Mouse (Mus musculus) ovary, adult 18-20 months (tissue): ENCODE results near the gene Rps27a.

ENCODE experiments used
- DNase-seq: peaks from one replicate; pipeline ENCODE4 v3.0.0; 2022; ENCODE audit warnings: low spot score, mixed read lengths

The Rps27a gene

DNA sequence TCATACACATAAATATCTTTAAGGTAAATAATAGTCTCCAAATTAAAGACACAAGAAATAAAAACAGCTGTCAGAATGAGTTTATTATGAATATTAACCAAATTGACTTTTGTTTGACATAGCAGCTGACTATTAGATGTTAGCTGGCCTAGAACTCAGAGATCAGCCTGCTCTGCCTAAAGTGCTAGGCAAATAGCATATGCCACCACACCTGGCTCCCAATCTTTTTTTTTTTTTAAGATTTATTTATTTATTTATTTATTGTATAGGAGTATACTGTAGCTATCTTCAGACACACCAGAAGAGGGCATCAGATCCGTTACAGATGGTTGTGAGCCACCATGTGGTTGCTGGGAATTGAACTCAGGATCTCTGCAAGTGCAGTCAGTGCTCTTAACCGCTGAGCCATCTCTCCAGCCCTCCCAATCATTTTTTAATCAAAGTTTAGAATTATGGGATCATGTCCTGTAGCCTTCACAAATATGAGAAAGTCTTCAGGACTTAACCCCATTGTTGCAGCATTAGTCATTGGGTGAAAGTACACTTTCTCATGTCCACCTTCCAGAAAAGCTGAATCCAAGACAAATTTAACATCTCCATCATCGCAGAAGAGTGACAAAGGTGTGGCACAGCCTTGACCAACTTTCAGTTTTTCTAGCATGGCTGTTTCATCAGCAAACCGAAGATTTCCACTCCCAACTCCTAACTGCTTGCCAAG is 34.9 kb downstream of the Rps27a start:
- no peak for DNase-seq

DNA sequence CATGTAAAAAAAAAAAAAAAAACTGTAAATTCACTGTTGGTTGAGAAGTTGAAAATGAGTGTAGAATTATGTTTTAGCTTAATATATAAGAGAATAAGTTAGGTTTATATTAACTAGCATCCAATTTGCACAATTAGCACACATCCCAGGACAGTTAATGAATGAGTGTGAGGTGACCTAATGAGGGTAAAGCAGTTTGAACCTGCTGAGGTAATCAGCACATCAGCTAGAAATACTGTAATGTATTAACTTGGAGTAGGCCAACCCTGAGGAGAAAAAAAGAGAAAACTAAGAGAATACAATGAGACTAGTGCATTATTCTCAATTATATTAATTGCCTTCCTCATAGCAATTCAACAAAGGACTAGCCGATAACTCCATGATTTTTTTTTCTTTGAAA is 38.5 kb downstream of the Rps27a start:
- DNase-seq, result no peak

DNA sequence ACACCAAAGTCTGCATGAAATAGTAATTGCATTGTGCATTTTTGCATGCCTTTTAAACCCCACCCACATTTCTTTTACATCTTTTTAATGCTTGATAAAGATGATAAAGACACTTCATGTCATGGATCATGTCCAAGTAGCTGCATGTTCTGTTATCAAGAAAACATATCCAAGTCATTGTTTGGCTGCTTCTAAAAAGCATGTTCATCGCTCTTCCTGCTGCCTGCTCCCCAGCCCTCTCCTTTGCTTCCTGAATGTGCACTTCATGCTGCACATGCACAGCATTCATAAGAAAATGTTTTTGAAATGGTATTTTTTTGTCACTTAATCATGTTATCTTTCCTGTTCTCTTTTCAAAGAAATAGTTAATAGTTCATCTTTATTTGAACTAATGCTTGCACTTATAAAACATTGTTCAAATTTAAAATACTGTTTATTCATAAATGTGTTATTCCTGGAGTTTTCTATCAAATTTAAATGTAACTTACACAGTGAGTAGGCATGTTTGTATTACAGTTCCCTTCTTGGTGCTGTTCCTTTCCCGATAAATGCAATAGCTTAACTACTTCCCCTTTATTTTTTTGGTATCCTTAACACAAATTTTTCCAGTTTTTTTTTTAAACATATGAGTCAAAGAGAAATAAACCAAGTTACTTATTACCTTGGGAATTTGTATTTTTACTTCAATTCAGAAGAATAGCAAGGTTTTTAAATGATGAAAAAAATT is 42.8 kb downstream of the Rps27a start:
- no peak for DNase-seq

DNA sequence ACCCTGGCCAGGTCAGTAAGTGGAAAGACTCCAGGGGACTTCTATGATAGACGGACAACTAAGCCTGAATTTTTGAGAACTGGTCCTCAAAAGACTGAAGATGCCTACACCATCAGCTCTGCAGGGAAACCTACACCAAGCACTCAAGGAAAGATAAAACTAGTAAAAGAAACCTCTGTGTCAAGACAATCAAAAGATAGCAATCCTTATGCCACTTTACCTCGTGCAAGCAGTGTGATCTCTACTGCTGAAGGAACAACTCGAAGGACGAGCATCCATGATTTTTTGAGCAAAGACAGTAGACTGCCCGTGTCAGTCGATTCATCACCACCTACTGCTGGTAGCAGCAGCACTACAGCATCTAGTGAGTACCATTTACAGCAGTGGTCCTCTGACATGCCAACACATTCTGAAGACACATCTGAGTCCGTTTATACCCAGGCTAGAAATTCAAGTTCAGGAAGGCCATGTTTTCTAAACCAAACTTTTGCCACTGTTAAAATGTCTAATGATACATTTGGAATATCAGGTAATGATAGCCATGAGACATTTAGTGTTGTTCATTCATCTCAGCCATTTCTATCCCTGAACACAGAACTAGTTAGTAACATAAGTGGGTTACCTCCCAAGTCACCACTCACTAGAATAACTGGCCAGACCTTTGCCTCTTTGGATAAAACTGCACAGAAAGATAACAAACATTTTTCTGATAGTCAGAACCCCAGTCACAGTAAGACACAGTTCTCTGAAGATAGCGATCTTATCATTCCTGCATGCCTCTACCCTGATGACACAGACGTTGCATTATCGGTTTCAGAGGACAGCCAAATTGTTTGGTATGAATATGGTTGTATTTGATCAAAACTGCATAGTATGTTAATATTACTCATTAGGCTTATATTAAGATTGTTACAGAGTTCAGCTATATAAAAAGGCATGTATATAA is 43.7 kb downstream of the Rps27a start:
- no peak for DNase-seq

DNA sequence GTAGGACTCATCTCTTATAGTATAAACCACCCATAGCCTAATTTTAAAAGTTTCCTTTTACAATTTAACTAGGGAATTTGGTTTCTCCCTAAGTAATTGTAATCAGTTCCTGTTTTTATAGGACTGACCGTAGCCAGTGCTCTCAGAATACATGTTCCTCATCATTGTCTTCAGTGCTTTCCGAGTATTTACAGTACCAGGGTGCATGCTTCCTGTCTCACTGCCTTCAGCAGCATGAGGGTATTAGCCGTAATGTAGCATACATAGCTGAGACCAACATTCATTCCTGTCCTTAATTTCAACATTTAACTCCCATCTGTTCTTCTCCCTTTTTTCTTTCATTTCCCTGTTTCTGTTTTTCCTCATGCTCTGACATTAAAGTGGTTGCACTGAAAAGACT is 50.9 kb downstream of the Rps27a start:
- DNase-seq, result no peak
